Mouse (Mus musculus): ENCODE measurements around the gene Caskin2.
A peak's percentile ranks its signal among the peaks of the same experiment; 100 is the strongest.

Gene Caskin2

DNA sequence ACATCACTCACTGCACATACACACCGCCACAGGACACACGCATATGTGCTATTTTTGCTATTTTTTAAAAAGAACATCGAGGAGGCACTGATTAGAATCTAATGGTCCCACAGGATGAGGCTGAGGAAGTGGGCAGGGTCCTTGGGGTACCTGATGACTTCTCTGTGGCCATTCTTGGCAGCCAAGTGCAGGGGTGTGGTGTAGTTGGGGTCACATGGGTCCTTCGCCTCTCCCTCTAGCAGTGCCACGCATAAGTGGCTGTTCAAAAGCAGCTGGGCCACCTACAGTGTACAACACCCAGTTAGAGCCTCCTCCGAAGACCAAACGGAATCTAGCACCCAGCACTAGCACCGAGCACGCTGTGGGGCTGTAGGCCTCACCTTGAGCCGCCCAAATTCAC is 7.3 kb downstream of the Caskin2 start:
- DNase-seq (ENCODE audit: low spot score in 2 of 2) = no peak

DNA sequence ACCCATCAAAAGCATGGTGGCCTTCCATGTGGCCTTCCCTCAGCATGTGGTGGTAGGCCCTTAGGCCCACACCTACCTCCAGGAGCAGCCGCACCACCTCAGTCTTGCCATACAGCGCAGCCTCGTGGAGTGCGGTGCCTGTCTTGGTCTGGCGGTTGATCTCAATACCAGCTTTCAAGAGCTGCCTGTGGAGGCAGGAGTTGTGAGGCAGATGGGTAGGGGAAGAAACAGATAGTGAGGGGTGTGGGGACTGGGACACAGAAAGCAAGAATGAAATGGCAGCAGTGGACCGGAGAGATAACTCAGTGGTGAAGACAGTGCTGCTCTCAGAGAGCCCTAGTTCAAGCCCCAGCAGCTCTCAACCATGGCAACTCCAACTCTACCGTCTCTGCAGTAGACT is 8.4 kb downstream of the Caskin2 start:
- DNase-seq (ENCODE audit: low spot score in 2 of 2) = no peak

DNA sequence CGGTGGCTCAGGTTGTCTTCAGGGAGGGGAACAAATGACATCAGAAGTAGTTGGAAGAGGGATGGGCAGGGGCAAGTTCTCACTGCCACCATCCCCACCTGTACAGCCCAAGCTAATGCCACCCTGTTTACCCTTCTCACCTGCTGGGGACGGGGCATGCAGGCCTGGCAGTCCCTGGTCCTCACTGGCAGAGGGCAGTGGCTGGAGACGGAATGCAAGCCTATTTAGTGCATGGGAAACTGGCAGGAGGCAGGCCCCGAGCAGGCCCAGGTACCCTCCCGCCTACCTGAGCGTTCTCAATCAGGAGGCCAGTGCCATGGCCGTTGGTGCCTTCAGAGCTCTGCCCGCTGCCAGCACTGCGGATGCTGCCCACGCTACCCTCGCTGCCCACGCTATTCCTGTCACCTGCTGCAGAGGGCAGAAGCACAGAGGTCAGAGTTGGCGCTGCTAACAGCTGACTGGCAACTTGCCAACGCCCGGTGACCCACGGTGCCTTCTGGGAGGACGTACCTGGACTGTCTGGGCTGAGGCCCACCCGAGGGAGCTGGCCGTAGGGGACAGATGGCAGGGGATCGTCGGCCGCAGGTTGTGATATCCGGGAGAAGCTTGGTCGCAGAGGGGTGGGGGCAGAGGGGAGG is 10.2 kb downstream of the Caskin2 start:
- no peak for DNase-seq (ENCODE audit: low spot score in 2 of 2)

DNA sequence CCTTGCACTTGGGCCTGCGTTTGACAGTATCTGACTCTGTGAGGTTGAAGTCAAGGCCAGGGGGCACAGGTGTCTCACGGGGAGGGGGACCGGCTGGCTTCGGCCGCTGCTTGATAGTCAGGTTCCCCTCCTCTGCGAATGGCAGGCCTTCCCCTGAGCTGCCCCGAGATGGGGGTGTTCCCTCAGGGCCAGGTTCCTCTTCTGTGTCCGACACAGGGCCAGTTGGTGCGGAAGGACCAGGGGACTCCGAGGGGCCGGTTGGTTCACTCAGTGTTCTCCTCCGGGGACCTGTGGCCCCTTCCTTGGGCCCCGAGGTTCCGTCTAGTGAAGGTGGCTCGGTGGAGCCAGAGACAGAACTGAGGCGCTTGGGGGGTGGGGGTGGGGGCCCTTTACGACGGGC is 12.5 kb downstream of the Caskin2 start:
- DNase-seq (ENCODE audit: low spot score in 2 of 2) = no peak

DNA sequence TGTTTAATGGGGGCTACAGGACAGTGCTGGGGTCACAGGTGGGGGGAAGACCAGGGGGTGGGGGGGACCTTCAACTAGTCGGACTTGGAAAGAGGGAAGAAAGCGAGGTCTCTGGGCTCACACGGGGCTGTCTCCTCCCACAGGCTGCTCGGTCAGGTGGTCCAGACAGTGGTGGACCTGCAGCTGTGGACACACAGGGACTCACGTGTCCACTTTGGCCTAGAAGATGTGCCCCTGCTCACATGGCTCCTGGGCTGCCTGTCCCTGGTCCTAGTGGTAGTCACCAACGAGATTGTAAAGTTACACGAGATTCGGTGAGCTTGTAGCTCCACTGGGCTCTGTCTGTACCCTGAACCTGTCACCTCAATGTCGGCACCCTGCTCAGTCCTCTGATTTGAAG is 15.8 kb downstream of the Caskin2 start:
- DNase-seq (ENCODE audit: low spot score in 2 of 2) = no peak

DNA sequence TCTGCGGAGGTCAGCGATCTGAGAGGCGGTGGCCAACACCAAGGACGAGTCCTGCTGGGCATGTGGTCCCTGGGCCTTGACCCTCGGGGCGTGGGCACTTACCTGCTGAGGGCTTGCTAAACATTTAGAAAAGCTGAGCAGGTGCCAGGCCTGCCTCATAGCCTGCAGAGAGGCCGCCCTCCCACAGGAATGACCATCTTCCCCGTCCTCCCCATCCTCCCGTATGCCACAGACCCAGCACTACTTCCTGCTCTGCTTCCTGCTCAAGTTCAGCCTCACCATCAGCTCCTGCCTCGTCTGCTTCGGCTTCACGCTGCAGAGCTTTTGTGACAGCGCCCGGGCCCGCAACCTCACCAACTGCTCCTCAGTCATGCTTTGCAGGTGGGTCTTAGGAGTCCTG is 16.5 kb downstream of the Caskin2 start:
- DNase-seq (ENCODE audit: low spot score in 2 of 2) = no peak

DNA sequence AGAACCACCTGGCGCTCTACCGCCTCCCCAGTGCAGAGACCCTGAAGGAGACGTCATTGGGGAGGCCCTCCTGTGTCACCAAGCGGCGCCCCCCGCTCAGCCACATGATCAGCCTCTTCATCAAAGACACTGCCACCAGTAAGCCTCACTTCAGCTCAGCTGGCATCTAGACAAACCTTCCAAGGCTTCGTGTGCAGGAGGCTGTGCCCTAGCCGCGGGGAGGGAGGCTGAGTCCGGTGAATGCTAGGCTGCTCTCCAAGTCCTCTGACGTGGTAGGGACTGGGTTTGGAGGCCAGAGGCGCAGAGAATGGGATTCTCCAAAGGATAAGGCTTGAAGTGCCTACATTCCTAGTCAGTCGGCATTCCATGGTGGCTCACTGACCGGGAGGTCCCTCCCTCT is 21.1 kb downstream of the Caskin2 start:
- no peak for DNase-seq (ENCODE audit: low spot score in 2 of 2)

DNA sequence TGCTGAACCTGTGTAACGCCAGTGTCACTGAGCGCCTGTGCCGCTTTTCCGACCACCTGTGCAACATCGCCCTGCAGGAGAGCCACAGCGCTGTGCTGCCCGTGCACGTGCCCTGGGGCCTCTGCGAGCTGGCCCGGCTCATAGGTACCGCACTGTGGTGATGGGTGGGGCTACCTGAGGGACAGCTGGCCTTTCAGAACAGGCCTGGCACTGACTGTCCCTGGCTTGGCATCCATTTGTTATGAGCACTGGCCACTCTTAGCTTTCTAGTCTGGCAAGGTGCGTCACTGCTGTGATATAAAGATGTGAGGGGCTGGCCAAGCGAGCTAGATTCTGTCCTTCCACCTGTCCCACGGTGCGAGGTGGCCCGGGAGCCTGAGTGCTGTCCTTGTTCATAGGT is 21.5 kb downstream of the Caskin2 start:
- DNase-seq (ENCODE audit: low spot score in 2 of 2) = no peak

DNA sequence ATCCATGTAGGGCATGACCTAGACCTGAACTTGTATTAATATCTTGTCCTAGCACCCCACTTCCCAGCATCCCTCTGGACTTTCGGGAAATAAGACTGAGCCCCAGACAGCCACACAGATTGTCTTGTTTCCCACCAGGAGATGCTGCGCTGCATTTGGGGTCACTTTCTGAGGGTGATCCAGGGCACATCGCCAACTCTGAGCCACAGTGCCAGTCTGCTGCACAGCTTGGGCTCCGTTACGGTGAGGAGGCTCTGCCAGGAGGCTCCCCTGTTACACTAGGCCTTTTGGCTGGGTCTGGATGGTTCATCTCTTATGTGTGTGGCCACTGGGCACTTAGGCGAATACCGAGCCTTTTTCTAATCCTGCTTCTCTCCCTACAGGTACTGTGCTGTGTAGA is 23.7 kb downstream of the Caskin2 start:
- no peak for DNase-seq (ENCODE audit: low spot score in 2 of 2)

DNA sequence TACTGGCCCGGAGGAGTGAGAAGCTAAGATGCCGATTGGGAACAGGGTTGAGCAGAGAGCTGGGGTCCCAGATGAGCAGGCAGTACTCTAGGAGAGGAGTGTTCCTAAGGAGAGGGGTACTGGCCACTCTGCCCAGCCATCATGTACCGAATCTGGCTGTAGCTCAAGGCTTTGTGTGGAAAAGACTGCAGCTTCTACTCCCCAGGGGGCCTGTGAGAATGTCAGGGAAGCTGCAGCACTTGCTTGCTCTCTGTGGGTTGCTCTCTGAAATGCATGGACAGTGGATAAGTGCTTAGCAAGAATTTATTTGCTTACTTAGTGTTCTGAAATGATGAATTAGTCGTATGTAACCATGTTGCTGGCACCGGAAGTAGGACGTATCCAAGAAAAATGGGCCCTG is 27.0 kb downstream of the Caskin2 start:
- no peak for DNase-seq (ENCODE audit: low spot score in 2 of 2)

DNA sequence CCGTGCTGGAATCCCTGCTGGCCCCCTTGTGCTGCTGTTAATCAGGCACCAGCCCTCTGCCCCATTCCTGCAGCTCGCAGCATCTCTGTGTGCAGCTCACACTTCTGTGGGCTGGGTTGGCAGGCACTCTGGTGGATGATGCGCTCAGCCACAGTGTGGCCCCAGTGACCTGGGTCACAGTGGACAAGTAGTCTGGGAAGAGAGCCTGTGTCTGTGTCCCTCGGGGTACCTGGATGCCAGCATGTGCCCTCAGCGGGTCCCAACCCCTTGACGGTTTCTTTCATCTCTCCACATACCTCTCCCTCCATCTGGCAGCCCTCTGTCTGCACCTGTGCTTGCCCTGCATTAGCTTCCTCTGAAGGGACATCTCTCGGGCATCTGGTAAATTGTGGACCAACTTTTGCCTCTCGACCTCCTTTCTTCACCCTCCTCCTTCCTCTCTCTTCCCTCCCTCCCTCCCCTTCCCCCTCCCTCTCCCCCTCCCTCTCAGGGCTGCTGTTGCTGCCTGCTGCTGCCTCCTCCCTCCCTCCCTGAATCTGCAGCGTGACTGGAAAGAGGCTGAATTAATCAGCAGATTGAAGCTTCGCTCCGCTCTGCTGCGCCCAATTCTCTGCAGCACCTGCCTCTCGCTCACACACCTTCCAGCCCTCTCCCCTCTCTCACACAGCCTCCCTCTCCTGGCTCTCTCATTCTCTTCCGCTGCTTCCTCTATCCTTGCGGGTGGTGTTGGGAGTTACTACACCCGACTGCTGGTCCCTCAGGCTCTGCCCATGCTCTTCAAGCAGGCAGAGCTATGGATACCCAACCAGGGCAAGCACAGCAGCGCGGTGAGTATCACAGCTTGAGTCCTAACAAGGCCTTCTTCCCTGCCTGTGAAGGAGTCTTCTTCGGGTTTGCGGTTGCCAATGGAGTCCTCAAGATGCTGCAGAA is 33.0 kb downstream of the Caskin2 start:
- no peak for DNase-seq (ENCODE audit: low spot score in 2 of 2)

DNA sequence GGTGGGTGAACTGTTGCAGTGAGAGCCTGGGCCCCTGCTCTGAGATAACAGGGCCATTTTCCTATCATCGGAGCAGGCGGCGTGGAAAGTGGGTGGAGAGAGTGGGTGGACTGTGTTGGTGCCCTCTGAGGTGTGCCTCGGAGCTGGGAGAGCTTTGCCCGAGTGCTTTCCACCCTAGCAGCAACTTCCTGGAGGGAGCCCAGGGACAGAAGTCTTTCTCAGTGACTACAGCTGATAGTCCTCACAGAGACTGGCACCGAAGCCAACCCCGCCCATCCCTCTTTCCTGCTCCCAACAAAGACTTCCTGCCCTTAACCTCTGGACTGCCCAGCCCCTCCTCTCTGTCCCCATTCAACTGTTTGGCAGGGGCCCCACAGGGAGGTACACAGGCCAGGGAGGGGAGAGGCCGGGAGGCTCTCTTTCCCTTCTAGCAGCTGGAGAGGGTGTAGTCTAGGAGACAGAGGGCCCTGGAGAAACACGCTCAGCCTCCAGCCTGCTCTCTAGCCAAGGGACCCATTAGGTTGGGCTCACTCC is 34.3 kb downstream of the Caskin2 start:
- DNase-seq (ENCODE audit: low spot score in 2 of 2) = peak in 1 of 2 experiments; percentile 30

DNA sequence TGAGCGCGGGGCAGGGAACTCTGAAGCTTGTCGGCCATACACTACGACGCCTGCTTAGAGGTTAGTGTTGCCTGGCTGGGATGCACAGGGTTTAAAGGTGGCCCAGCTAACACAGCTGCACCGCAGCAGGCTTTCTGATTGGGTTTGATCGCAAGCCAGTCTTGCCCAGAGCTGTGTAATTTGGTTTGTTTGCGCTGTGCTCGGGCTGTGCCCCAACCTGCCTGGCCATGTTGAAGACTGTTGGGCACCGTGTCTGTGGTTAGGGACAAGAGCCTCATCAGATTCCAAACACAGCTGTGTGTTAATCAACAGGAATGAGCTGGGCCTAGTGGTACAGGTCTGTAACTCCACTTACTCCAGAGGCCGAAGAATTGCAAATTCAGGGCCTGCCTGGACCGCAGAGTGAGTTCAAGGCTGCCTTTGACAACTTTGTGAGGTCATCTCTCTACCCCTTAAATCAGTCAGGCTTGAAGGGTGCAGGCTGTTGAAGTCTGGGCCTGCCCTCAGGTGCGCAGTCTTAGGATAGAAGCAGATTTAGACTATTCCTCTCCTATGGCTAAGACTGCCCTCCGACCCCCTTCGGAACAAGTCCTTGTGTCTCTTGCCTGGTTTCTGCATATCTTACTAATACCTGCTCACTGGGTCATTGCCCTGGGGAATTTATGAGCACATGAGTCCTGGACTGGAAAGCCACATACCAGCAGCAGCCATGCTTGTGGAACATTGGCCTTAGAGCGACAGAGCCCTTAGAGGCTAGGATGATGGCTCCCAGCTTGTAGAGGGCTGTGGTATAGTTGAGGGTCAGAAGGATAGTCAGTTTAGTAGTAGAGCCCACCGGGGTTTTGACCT is 35.7 kb downstream of the Caskin2 start:
- no peak for DNase-seq (ENCODE audit: low spot score in 2 of 2)

DNA sequence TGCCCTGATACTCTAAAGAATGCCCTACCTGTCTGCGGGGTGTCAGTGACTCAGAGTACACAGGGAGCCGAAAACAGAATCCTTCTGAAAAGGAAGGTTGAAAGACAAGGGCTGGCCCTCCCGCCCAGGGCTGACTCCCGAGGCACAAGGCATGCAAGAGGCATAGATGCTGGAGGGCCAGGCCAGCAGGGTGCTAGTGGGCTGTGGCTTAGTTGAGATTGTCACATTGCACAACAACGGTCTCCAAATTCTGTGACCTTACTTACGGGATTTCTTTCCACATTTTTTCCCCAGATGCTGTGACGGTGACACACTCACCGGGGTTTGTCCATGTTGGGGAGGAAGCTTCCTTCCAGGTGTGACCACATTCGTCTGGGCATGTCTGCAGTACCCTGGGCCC is 36.5 kb downstream of the Caskin2 start:
- no peak for DNase-seq (ENCODE audit: low spot score in 2 of 2)

DNA sequence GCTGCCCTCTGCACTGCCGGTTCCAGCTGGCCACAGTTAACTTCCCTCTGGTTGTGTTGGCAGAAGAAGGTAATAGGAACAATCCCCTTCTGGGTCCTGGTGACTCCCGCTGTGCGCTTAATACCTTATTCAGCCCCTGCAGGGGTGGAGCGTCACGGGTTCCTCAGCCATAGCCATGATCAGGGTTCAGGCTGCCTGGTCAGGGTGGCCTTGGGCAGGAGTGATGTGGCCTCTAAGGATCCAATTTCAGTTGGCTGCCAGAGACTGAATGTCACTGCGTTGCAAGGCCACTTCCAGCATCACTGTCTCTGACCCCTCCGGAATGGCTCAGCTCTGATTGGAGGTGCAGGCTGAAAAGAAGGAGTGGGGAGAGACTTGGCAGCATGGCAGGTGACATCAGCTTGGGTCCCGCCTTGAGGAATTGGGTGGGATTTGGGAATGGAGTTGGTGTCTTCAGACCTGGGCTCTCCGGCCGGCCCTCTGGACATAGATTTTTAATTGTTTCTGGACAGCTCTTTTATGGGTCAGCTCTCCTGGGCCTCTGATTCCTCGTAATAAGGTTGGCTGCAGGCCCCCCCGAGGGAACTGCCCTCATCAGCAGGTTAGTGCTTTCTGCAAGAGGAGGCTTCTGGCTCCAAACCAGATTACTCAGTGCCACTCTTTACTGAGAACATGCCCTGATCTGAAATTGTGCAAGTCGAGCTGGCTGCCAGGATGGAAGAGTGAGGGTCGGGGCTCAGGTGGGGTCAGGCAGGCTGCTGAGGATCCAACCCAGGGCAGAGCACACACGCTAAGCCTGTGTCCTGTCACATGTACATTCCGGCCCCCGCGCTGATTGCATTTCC is 37.4 kb downstream of the Caskin2 start:
- no peak for DNase-seq (ENCODE audit: low spot score in 2 of 2)

DNA sequence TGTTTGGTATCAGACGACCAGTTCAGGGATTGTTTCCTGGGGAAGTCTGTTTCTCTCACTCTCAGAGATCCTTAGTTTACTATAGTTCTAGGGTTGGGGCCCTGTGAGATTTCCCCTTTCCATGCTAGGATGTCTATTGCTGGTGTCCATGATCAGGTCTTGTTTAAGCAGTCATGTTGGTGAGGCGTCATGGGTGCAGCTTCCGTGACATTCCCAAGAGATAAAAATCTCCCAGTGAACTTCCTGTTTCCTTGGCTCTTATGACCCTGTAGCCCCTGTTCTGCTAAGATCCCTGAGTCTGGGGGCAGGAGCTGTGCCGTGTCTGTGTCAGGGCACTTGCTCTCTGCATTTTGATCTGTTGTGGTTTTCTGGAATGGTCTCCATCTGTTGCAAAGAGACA is 38.8 kb downstream of the Caskin2 start:
- no peak for DNase-seq (ENCODE audit: low spot score in 2 of 2)

DNA sequence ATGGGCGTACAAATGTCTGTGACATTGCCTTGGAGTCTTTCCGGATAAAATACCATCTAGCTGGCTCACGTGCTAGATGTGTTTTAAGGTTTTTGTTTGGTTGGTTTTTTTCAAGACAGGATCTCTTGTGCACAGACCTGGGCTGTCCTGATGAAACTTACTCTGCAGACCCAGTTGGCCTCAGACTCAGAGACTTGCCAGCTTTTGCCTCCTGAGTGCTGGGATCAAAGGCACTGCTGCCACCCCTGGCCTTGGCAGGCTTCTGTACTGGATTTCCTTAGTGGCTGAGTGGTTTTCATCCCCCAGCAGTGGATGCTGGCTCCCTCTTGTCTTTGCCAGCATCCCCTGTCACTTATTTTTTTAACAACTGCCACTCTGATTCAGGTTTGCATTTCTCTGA is 44.5 kb downstream of the Caskin2 start:
- no peak for DNase-seq (ENCODE audit: low spot score in 2 of 2)

DNA sequence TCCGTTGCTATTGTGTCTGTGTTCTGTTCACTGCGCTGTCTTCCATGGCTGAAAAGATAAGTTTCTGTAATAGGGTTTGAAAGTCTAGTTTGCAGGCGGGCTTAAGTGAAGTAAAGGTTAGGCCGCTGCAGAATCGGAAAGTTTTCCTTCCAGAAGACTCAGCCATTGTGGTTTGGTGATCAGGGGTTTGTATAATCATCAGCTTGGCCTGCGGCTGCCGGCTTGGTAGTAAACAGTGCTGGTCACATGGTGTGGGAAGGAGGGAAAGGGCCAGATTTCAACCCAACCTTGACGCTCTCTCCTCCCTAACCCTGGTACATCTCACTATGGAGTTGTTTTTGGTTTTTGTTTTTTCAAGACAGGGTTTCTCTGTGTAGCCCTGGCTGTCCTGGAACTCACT is 46.5 kb downstream of the Caskin2 start:
- no peak for DNase-seq (ENCODE audit: low spot score in 2 of 2)

DNA sequence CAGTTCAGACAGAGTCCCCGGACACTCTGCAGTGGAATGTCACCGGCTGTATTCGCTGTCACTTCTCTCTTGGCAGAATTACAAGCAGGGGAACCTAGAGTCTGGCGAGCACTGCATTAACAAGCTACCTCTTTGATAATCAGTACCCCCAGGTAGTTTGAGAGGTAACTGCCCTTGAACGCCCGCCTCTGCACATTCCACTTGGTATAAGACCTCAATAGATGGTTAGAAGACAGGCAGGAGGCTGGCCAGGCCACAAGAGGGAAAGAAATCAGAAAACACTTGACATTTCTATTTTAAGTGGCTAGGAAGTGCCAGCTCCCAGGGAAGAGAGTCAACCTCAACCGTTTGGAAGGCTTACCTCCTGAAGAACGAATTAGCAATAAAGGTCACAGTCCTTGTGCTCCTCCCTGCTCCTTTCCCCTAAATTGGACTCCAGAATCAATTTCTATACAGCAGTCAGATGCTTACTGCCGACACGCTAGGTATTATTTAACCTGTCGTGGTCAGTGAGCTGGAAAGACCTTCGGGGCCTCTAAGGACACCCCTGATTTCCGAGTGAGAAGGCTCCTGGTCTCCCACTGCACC is 47.0 kb downstream of the Caskin2 start:
- no peak for DNase-seq (ENCODE audit: low spot score in 2 of 2)

DNA sequence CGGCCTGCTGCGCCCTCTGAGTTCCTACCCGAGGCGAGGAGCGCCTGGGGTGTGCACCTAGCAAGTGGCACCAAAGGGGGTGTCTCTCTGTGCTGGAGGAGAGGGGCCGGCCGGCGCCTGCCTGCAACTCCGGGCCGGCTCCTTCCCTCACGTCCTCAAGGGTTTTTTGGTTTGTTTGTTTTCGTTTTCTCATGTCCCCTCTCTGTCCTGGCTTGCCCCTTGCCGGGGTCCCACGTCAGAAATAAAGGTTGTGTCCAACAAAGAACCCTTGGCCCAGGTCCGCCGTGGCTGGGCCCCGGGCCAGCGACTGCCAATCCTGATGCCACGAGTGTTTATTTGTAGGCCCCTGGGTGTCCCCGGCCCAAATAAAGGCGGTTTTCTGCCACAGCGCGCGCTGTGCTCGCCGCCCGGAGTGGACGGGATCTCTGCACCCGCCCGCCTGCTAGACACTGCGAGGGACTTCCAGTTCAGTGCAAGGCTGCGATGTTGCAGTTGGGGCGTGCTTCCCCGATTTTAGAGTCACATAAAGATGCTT is 47.8 kb downstream of the Caskin2 start:
- no peak for DNase-seq (ENCODE audit: low spot score in 2 of 2)
